Mouse (Mus musculus): ENCODE measurements around the gene Mgst3.

DNA sequence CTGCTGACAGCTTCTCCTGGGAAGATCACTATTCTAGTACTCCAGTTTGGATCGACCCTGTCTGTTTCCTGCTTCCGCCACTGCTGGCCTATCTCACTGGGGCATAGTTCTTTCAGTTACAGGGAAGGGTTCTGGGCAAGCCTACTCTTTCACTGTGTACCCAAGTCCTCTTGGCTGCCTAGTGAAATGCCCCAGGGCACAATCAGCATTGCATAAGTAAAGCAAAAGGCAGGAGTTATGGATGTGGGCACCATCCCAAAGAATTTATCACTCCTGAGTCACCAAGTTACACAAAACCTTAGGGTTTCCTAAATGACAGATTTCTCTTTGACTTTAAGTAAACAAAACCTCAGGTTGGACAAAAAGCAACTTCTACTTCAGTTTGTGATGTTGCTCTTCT is 6.3 kb downstream of the Mgst3 start:
- TF ChIP-seq CTCF (IDR thresholded peaks at IDR 0.05; ENCODE audit: low read depth, low read length) (no peak), GATA1 (IDR thresholded peaks at IDR 0.05; ENCODE audit: borderline replicate concordance, low read length) (no peak), POLR2AphosphoS5 (IDR thresholded peaks at IDR 0.05; ENCODE audit: insufficient replicate concordance, low read depth, low read length) (no peak)

Measured in G1E (cell line).